Mouse (Mus musculus) olfactory bulb, adult 2 months (tissue): ENCODE data around the gene Xbp1.

Experiments
- CTCF ChIP-seq: fragments of 200-500 bp; IDR thresholded peaks from 2 replicates; pipeline ENCODE4 v1.5.1; 2012; ENCODE audit warnings: low read depth, mild to moderate bottlenecking, low read length, moderate library complexity; ENCODE audit not compliant: insufficient read depth
- POLR2A ChIP-seq: fragments of 200-500 bp; IDR thresholded peaks from 2 replicates; pipeline ENCODE4 v1.6.1; 2012; ENCODE audit warnings: mild to moderate bottlenecking, low read depth, low read length, moderate library complexity; ENCODE audit not compliant: insufficient read depth

GRCm38 (mm10) chr11:5543281-5543680 is 22.8 kb downstream of the Xbp1 start:
- TF ChIP-seq POLR2A, result no peak
- no peak for TF ChIP-seq CTCF
